Mouse (Mus musculus) T-cell, adult 66 days (primary cell): ENCODE results near the gene Lsmem1. TPM values are rescaled to one million over a fixed set of nuclear protein-coding genes. Genes with fewer than 3 reads are reported as not detected.

Experiments
- total RNA-seq, 2 experiments: library from RNA; stranded (reverse); gene quantifications; 3 replicates in 1 of 2; 4 replicates in 1 of 2; pipeline ENCODE4 v1.2.4; 2023

Gene Lsmem1
- under 1 TPM; 0.47 to 0.59 TPM for total RNA-seq

DNA sequence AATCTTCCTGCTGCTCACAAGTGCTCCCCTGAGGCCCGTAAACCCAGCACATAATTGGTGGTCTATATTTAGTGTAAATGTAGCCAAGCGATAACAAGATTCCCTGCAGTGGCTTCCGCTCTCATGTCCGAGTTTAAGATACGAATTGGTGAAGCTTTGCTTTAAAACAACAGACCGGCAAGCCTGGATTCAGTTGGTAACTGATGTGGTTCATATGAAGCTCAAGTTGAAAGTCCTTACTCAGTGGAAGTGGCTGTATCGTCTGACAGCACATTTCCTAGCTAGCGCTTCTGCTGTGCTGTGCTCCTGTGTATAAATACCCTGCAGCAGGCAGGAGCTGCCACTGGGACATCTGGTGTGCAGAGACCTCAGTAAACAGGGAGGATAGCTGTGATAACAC lies at the start of gene Lsmem1:
TSS of gene Lsmem1 (minus strand) at position 189 of the 400 bp plus-strand sequence.

DNA sequence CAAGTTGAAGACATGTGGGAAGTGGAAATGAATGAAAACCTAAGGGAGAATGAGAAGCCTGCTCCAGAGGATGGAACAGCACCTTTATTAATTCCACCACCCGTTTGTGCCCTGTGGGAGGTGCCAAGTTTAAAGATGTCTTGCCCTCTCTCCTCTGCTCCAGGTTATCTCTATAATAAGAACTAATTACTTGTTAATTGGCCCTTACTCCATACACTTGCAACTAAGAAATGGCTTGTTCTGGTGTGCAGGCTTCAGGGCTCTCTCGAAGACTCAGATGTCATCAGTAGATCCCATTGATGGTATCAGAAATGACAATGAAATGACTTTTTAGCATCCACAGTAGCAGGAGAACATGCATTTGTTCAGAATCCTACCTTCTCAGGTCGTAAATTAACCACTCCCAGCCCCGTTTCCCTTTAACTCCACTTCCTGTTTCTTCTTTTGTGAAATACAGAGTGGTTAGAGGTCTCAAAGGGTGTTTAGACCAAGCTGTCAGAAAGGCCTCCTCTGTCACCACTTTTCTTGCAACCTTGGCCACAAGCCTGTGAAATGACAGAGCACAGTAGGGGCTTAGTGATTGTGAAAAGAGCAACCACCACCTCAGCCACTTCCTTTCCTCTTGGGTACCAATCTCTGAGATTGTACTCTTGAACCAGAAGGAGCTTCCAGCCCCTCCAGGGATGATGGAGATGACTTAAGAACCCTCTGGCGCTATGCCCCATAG lies 49.3 kb upstream of the Lsmem1 start, which contains the start of gene Ifrd1:
TSS of gene Ifrd1 (minus strand) at position 51 of the 727 bp plus-strand sequence.

DNA sequence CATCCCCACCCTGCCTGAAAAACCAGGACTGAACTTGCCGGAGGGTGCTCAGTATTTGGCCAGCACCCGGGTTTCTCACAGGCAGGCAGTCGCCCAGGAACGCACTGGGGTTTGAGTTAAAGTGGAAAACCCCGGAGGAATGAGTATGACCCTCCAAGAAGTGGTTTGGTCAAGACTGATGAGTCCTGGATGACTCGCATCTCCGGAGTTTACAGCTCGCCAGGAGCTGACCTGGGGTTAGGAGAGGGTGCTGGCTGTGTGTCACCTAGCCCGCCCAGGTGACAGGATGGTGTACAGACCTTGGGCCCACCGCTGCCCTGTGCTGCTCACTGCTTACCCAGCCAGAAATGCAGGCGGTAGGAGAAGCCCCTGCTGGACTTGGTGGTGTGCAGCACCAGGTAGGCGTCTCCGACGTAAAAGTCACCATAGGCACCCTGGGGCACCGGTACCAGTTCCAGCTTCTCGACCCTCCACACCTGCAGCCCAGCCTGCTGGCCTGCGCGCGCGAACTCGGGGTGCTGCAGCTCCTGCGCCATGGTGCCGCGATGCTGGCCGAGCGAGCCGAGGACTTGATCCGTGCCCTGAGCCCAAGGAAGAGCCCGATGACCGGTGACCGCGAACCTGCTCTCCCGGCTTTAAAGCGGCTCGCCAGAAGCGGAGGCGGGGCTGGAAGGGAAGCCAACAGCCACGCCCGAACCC lies 65.6 kb downstream of the Lsmem1 start, which contains the start of gene Scin:
TSS of gene Scin (minus strand) at position 656 of the 699 bp plus-strand sequence.

Other genes starting within 250 kb of the Lsmem1 start
- gene Arl4a, start 161.5 kb downstream of the Lsmem1 start, total RNA-seq, result 10 to 100 TPM; 34.6 to 35.5 TPM
- 1 to 10 TPM; 1.9 to 2.0 TPM for gene Scin, start 65.3 kb downstream of the Lsmem1 start, total RNA-seq
- 100 to 1,000 TPM; 223 to 250 TPM for gene Ifrd1, start 49.0 kb upstream of the Lsmem1 start, total RNA-seq
- gene Zfp277, start 246.4 kb upstream of the Lsmem1 start, total RNA-seq, result 10 to 100 TPM; 26.8 to 30.3 TPM
- 1 to 10 TPM; 2.3 to 3.4 TPM for gene Dock4, start 246.5 kb upstream of the Lsmem1 start, total RNA-seq